Mouse (Mus musculus): ENCODE measurements around the gene Mapk14.

Mapk14 gene

DNA sequence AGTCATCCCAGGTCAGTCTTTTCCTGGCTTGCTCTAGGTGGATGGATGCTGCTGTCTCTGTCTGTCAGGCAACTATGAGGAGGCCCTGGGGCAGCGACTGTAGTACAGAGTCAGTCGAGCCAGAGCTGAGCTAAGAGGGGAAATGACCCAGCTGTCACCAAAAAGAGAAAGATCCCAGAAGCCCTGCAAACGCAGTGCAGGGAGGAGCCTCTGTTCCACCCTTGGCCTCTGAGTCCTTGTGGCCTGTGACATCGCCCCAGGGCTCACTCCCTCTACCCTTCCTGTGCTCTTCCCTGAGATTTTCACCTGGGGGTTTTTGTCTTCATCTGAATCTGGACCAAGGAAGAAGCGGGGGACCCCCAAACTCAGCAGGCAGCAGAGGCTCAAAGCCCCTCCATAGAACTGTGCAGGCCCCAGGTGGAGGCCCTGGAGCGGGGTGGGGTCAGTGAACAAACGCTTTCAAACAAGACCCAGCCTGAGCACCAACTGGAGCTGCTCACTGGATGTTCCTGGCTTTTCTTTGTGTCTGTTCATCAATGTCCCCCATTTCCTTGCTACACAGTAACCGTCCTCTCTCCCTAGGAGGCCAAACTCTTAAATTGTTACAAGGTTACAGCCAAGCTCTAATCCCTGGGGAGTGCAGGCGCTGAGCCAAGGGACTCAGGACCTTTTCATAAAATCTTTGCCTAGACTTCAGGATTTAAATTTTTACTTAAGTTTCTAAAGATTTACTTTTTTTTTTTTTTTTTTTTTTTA is 90.3 kb downstream of the Mapk14 start:
- DNase-seq (ENCODE audit: low spot score in 2 of 2) = no peak

DNA sequence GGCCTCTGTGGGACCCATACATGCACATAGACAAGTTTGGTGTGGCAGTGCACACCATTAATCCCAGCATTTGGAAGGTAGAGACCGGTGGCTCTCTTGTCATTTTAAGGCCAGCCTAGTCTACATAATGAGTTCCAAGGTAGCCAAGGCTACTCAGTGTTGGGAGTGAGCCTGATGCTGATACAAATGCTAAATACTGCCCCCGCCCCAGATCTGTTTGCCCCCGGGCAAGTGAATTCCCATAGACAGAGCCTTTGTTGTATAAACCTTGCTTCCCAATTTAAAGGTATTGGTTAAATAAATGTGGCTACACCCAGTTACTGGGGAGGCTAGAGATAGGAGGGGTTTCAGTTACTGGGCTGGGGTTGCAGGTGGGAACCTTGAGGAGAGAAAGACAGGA is 93.9 kb downstream of the Mapk14 start:
- no peak for DNase-seq (ENCODE audit: low spot score in 2 of 2)

DNA sequence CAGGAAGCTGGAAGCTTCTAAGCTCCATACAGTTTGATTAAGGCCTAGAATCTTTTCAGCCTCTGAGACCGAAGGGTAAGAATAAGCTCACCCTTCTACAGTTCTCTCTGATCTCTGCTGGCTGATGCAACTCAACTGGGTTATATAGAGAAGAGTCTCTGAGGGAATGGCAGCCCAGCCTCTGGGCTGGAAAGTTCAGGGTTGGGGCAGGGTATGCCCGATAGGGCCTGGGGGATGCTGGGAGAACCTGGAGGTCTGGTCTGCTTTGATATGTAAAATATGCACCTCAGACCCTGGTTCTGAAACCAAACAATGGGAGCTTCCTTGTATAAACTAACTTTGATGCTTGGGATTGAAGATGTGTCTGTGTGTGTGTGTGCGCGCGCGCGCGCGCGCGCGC is 96.4 kb downstream of the Mapk14 start:
- DNase-seq (ENCODE audit: low spot score in 2 of 2) = no peak

DNA sequence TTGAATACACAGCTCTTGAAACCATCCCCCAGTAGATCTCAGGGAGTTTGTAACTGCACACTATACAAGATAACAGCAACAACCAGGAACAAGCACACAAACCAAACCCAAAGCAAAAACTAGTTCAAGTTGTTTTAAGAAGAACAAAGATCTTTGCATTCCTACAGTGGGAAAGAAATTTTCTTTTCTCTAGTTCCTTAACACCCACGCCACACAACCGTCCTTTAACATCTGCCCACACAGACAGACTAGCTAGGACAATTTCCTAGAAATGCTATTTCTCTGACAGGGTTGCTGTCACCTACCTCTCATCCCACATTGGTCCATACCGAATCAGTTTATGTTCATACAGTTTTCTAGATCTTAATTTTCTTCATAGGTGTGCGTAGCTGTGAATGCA is 105.9 kb downstream of the Mapk14 start:
- no peak for DNase-seq (ENCODE audit: low spot score in 2 of 2)

Data from spleen, postnatal 4 days (tissue).